Mouse (Mus musculus) embryonic facial prominence, embryonic 15.5 days (tissue): Measurements from ENCODE around the gene Ccdc124. TPM values are rescaled to one million over a fixed set of nuclear protein-coding genes. Genes with fewer than 3 reads are reported as not detected.
A peak's percentile ranks its signal among the peaks of the same experiment; 100 is the strongest.

ENCODE experiments used
- ATAC-seq: fragments of 200-750 bp; cut with Nextera tagmentation; 2 replicates; pipeline ENCODE4 v1.8.0; 2017; ENCODE audit warnings: low read depth, moderate TSS enrichment; ENCODE audit not compliant: insufficient number of reproducible peaks, low FRiP score, low TSS enrichment
- H3K27ac ChIP-seq: fragments of 300-500 bp; sonication (generic); replicated peaks from 2 replicates; pipeline ENCODE4 v1.5.1; 2015; ENCODE audit warnings: mild to moderate bottlenecking, inconsistent platforms
- H3K27me3 ChIP-seq: fragments of 300-500 bp; sonication (generic); 2 replicates; pipeline ENCODE4 v1.6.1; 2015; ENCODE audit warnings: inconsistent platforms
- H3K36me3 ChIP-seq: fragments of 300-500 bp; sonication (generic); 2 replicates; pipeline ENCODE4 v1.6.1; 2015; ENCODE audit warnings: mild to moderate bottlenecking, inconsistent platforms
- H3K4me1 ChIP-seq: fragments of 300-500 bp; sonication (generic); 2 replicates; pipeline ENCODE4 v1.6.1; 2015; ENCODE audit warnings: inconsistent platforms
- H3K4me2 ChIP-seq: fragments of 300-500 bp; sonication (generic); replicated peaks from 2 replicates; pipeline ENCODE4 v1.6.1; 2015; ENCODE audit warnings: mild to moderate bottlenecking, inconsistent platforms
- H3K4me3 ChIP-seq: fragments of 300-500 bp; sonication (generic); replicated peaks from 2 replicates; pipeline ENCODE4 v1.5.1; 2015; ENCODE audit warnings: mild to moderate bottlenecking, inconsistent platforms
- H3K9ac ChIP-seq: fragments of 300-500 bp; sonication (generic); 2 replicates; pipeline ENCODE4 v1.6.1; 2015; ENCODE audit warnings: inconsistent platforms
- H3K9me3 ChIP-seq: fragments of 300-500 bp; sonication (generic); replicated peaks from 2 replicates; pipeline ENCODE4 v1.6.1; 2016; ENCODE audit warnings: inconsistent platforms
- WGBS: fragments of 180-500 bp; shearing (Covaris S2); methylation state at CpG from one replicate; pipeline ENCODE4 v1.1.7; 2015; 5-methylcytosine and 5-hydroxymethylcytosine counted together
- polyA plus RNA-seq: library from polyadenylated mRNA; unstranded; fragments of >200 nt; fragmentation: Nextera tagmentation; extraction: Ambion mirVana; gene quantifications from 2 replicates; pipeline ENCODE4 v1.2.1, GENCODE M21; 2015

Ccdc124 gene
- polyA plus RNA-seq, 1 experiment from 2014 or later: 99.6 TPM

GRCm38 (mm10) chr8:70843941-70844340 is 29.8 kb downstream of the Ccdc124 start:
- 84% methylated on average over 8 of the region's 8 CpGs for WGBS
- no peaks in the 10 kb centered on the region for H3K36me3 ChIP-seq
- H3K4me3 ChIP-seq: no peak overlapping the region
- H3K4me1 ChIP-seq: peaks cover 15% of the 10 kb centered on the region
- 0 out of 2 replicates have a peak, but pooled peaks cover 3% of the 10 kb centered on the region for H3K27me3 ChIP-seq
- H3K4me2 ChIP-seq: no peak overlapping the region
- no peak overlapping the region for H3K9ac ChIP-seq
- no peak overlapping the region for H3K27ac ChIP-seq
- H3K9me3 ChIP-seq: no peaks in the 10 kb centered on the region
- ATAC-seq: no peak

- Histone ChIP-seq H3K9ac (no peak overlapping the region), H3K4me3 (no peak overlapping the region), H3K4me2 (no peak overlapping the region), H3K27me3 (0 out of 2 replicates have a peak, but pooled peaks cover 3% of the 10 kb centered on the region), H3K36me3 (no peaks in the 10 kb centered on the region), H3K4me1 (peaks cover 19% of the 10 kb centered on the region), H3K27ac (no peak overlapping the region), H3K9me3 (no peaks in the 10 kb centered on the region)
- ATAC-seq: no peak
- 81% methylated on average over 5 of the region's 5 CpGs for WGBS
Measured at GRCm38 (mm10) chr8:70843214-70843773, 30.4 kb downstream of the Ccdc124 start.

GRCm38 (mm10) chr8:70842484-70842883 is 31.3 kb downstream of the Ccdc124 start:
- ATAC-seq: no peak
- Histone ChIP-seq H3K36me3 (no peaks in the 10 kb centered on the region), H3K27ac (no peak overlapping the region), H3K9ac (no peak overlapping the region), H3K9me3 (no peaks in the 10 kb centered on the region), H3K27me3 (0 out of 2 replicates have a peak, but pooled peaks cover 3% of the 10 kb centered on the region), H3K4me2 (no peak overlapping the region), H3K4me3 (no peak overlapping the region), H3K4me1 (peaks cover 19% of the 10 kb centered on the region)
- 72% methylated on average over 25 of the region's 25 CpGs for WGBS

GRCm38 (mm10) chr8:70841147-70842072 is 32.3 kb downstream of the Ccdc124 start:
- Histone ChIP-seq H3K4me1 (peaks cover 19% of the 10 kb centered on the region), H3K9me3 (no peaks in the 10 kb centered on the region), H3K4me3 (no peak overlapping the region), H3K4me2 (no peak overlapping the region), H3K36me3 (0 out of 2 replicates have a peak, but pooled peaks cover 4% of the 10 kb centered on the region), H3K27ac (no peak overlapping the region), H3K27me3 (0 out of 2 replicates have a peak, but pooled peaks cover 3% of the 10 kb centered on the region), H3K9ac (no peak overlapping the region)
- no peak for ATAC-seq
- 29% methylated on average over 22 of the region's 22 CpGs for WGBS

GRCm38 (mm10) chr8:70840590-70840989 is 33.1 kb downstream of the Ccdc124 start:
- ATAC-seq: no peak
- H3K27me3 ChIP-seq: 0 out of 2 replicates have a peak, but pooled peaks cover 3% of the 10 kb centered on the region
- H3K9me3 ChIP-seq: no peaks in the 10 kb centered on the region
- H3K4me2 ChIP-seq: no peak overlapping the region
- H3K27ac ChIP-seq: 0 out of 2 replicates have a peak overlapping the region, but pooled peaks have one; percentile 95
- peaks cover 9% of the 10 kb centered on the region; the same call in 1 of the 2 replicates for H3K36me3 ChIP-seq
- WGBS: 58% methylated on average over 10 of the region's 10 CpGs
- peaks cover 19% of the 10 kb centered on the region for H3K4me1 ChIP-seq
- H3K4me3 ChIP-seq: no peak overlapping the region
- H3K9ac ChIP-seq: no peak overlapping the region

GRCm38 (mm10) chr8:70839408-70840351 is 34.1 kb downstream of the Ccdc124 start, which contains the start of gene Arrdc2:
Gene Arrdc2 (minus strand): TSS chr8:70839720.
- H3K27me3 ChIP-seq: 0 out of 2 replicates have a peak, but pooled peaks cover 3% of the 10 kb centered on the region
- peaks cover 11% of the 10 kb centered on the region; the same call in 1 of the 2 replicates for H3K36me3 ChIP-seq
- peak within 1 kb of the TSS; percentile 70 for H3K4me2 ChIP-seq
- 1% methylated on average over 55 of the region's 55 CpGs for WGBS
- peak within 1 kb of the TSS; percentile 95 for H3K27ac ChIP-seq
- peak within 1 kb of the TSS; percentile 61 for H3K9ac ChIP-seq
- H3K9me3 ChIP-seq: no peaks in the 10 kb centered on the region
- H3K4me3 ChIP-seq: peak within 1 kb of the TSS; percentile 75
- peak; percentile 97 for ATAC-seq
- H3K4me1 ChIP-seq: peaks cover 19% of the 10 kb centered on the region

GRCm38 (mm10) chr8:70838654-70839407 is 34.9 kb downstream of the Ccdc124 start:
- peak overlapping the region; percentile 61 for H3K9ac ChIP-seq
- ATAC-seq: peak; percentile 12
- H3K4me2 ChIP-seq: peak overlapping the region; percentile 70
- H3K36me3 ChIP-seq: peaks cover 11% of the 10 kb centered on the region; the same call in 1 of the 2 replicates
- WGBS: 2% methylated on average over 66 of the region's 66 CpGs
- peak overlapping the region; percentile 75 for H3K4me3 ChIP-seq
- H3K9me3 ChIP-seq: no peaks in the 10 kb centered on the region
- H3K4me1 ChIP-seq: peaks cover 19% of the 10 kb centered on the region
- 0 out of 2 replicates have a peak, but pooled peaks cover 3% of the 10 kb centered on the region for H3K27me3 ChIP-seq
- H3K27ac ChIP-seq: peak overlapping the region; percentile 95

- no peak overlapping the region for H3K4me2 ChIP-seq
- no peaks in the 10 kb centered on the region for H3K27me3 ChIP-seq
- no peak overlapping the region for H3K9ac ChIP-seq
- H3K4me1 ChIP-seq: peaks cover 22% of the 10 kb centered on the region
- 87% methylated on average over 12 of the region's 12 CpGs for WGBS
- no peak for ATAC-seq
- peaks cover 11% of the 10 kb centered on the region; the same call in 1 of the 2 replicates for H3K36me3 ChIP-seq
- no peak overlapping the region for H3K27ac ChIP-seq
- no peak overlapping the region for H3K4me3 ChIP-seq
- no peaks in the 10 kb centered on the region for H3K9me3 ChIP-seq
Measured at GRCm38 (mm10) chr8:70836666-70837065, 37.1 kb downstream of the Ccdc124 start.

- peaks cover 7% of the 10 kb centered on the region for H3K4me1 ChIP-seq
- H3K4me2 ChIP-seq: no peak overlapping the region
- no peak overlapping the region for H3K4me3 ChIP-seq
- no peaks in the 10 kb centered on the region for H3K9me3 ChIP-seq
- 95% methylated on average over 3 of the region's 3 CpGs for WGBS
- H3K27me3 ChIP-seq: no peaks in the 10 kb centered on the region
- peaks cover 11% of the 10 kb centered on the region; the same call in 1 of the 2 replicates for H3K36me3 ChIP-seq
- no peak for ATAC-seq
- no peak overlapping the region for H3K9ac ChIP-seq
- H3K27ac ChIP-seq: no peak overlapping the region
Measured at GRCm38 (mm10) chr8:70834071-70834470, 39.7 kb downstream of the Ccdc124 start.

GRCm38 (mm10) chr8:70833520-70833919 is 40.2 kb downstream of the Ccdc124 start:
- Histone ChIP-seq H3K9me3 (no peaks in the 10 kb centered on the region), H3K27ac (no peak overlapping the region), H3K27me3 (no peaks in the 10 kb centered on the region), H3K4me1 (peaks cover 5% of the 10 kb centered on the region), H3K4me3 (no peak overlapping the region), H3K4me2 (no peak overlapping the region), H3K9ac (no peak overlapping the region), H3K36me3 (peaks cover 11% of the 10 kb centered on the region; the same call in 1 of the 2 replicates)
- 42% methylated on average over 15 of the region's 15 CpGs for WGBS
- no peak for ATAC-seq
